Mouse (Mus musculus): ENCODE measurements around the gene Gm16429. TPM values are rescaled to one million over a fixed set of nuclear protein-coding genes. Genes with fewer than 3 reads are reported as not detected.

Gm16429 gene
- not detected for total RNA-seq (2023)

GRCm38 (mm10) chr5:93928952-93929351 is at the start of gene Gm16429:
Gene Gm16429 (minus strand): TSS chr5:93929052.

Other genes starting within 250 kb of the Gm16429 start
- gene Gm7792, start 85.3 kb downstream of the Gm16429 start, total RNA-seq (2023), result not detected
- not detected for gene BC061212, start 141.5 kb upstream of the Gm16429 start, total RNA-seq (2023)
- gene Gm6351, start 147.3 kb upstream of the Gm16429 start, total RNA-seq (2023), result not detected